Mouse (Mus musculus): ENCODE measurements at regions not wholly inside any gene's neighbourhood (a gene's known extent, or its start where the extent isn't known, plus 50 kb on each side); places are given as distances from the start of the nearest gene placed in this dataset.

- no peaks in the 10 kb centered on the region for H3K27me3 ChIP-seq
- in situ Hi-C loops (cut with MboI; ENCODE audit: low pct_unique_long_range_greater_than_20kb) = no loop called here
- ATAC-seq = no peak
- TF ChIP-seq CTCF (IDR thresholded peaks at IDR 0.05) = no peak
- DNase-seq (ENCODE audit: low read depth, low spot score) = no peak
- CTCF ChIA-PET = interaction anchor here (1.3 kb wide), 1 partner anchor 10 kb away, joined by 5 read pairs; no protein-coding TSS in a partner anchor
- POLR2A ChIA-PET = no interaction called here
These were observed 232.0 kb downstream of the Wdr72 start for GRCm38 (mm10) chr9:74342176-74342575.

DNA sequence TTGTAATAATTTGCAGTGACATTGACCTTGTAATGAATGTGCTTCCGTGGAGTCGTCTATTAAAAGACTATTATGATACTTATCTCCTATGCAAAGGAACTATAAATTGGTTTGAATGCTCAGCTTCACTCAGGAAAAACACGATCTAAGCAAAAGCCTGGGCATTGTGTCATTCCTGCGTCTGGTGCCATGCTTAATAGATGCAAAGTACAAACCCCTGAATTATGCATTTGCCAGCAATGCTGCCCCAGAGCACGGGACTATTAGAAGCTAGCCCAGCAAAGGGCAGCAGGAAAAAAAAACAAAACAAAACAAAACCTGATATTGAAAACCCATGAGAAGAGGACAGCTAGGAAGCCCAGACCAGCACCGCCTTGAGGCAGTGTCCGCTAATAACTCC lies 234.9 kb downstream of the Wdr72 start:
- ChIA-PET POLR2A (no interaction called here), CTCF (no interaction called here)
- no peak for TF ChIP-seq CTCF (IDR thresholded peaks at IDR 0.05)
- in situ Hi-C loops (cut with MboI; ENCODE audit: low pct_unique_long_range_greater_than_20kb) = no loop called here
- H3K27me3 ChIP-seq = no peaks in the 10 kb centered on the region
- no peak for DNase-seq (ENCODE audit: low read depth, low spot score)
- ATAC-seq = no peak

DNA sequence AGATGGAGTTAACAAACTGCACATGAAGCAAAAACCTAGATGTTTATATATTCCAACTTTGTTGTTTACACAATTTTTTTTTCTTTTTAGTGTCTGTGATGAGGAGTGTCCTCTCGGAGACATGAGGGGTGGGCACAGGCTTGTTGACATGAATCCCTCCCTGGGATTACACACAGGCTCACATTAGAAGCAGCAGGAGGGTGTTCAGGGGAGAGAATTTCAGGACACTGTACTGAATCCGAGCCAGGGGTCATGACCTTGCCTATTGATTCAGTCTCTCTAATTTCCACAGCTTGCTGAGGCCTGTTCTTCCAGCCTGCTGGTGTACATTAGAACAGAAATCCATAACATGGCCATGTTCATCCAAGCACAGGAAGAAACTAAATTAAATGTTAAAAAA lies 238.6 kb downstream of the Wdr72 start:
- no peak for ATAC-seq
- CTCF ChIA-PET = no interaction called here

DNA sequence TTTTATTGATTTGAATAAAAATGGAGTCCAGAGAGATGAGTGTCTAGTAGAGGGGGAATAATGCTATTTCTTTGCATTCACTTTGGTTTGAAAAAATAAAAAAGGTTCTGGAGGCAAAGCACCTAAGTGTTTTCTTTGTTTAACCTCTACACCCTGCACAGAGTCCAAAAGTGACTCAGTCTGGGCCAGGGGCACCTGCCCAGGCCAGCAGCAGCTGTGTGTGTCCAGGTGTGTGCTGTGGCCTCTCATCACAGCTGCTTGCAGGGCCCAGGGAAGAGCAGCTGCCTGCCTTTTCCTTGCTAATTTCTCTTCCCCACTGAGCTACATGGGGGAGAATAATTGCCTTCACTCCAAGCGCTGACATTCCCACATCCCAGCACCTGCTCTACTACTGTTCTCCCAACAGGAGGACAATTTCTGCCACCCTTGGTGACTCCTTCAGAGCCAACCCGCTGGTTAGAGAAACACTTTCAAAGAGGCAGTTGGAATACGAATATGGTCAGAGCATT lies 255.8 kb downstream of the Wdr72 start:
- in situ Hi-C loops (cut with MboI; ENCODE audit: low pct_unique_long_range_greater_than_20kb) = no loop called here
- ChIA-PET POLR2A (no interaction called here), CTCF (no interaction called here)
- ATAC-seq = no peak
- no peak for TF ChIP-seq CTCF (IDR thresholded peaks at IDR 0.05)
- H3K27me3 ChIP-seq = no peaks in the 10 kb centered on the region
- no peak for DNase-seq (ENCODE audit: low read depth, low spot score)

More for the DNA sequence above, 238.6 kb downstream of the Wdr72 start:
- H3K27me3 ChIP-seq = peaks cover 5% of the 10 kb centered on the region
- in situ Hi-C loops (cut with MboI; ENCODE audit: low pct_unique_long_range_greater_than_20kb) = no loop called here
- POLR2A ChIA-PET = no interaction called here
- TF ChIP-seq CTCF (IDR thresholded peaks at IDR 0.05) = no peak
- DNase-seq (ENCODE audit: low read depth, low spot score) = no peak

DNA sequence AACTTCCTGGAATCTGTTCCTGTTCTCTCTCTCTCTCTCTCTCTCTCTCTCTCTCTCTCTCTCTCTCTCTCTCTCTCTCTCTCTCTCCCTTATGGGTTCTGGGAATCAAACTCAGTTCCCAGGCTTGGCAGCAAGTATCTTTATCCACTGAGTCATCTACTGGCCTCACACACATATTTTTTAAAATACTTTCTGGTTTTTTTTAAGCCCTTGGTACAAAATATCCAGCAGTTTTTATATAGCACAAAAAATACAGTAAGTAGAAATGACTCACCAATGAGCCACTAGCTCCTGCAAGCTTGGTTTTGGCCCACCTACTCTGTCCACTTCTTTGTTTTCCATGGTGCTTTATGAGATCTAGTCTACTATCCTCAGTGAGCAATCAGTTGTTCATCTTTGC lies 266.0 kb downstream of the Wdr72 start:
- CTCF ChIA-PET = no interaction called here
- POLR2A ChIA-PET = no interaction called here
- H3K27me3 ChIP-seq = peaks cover 4% of the 10 kb centered on the region
- no peak for TF ChIP-seq CTCF (IDR thresholded peaks at IDR 0.05)
- ATAC-seq (no peak), DNase-seq (ENCODE audit: low read depth, low spot score) (no peak)
- in situ Hi-C loops (cut with MboI; ENCODE audit: low pct_unique_long_range_greater_than_20kb) = no loop called here

DNA sequence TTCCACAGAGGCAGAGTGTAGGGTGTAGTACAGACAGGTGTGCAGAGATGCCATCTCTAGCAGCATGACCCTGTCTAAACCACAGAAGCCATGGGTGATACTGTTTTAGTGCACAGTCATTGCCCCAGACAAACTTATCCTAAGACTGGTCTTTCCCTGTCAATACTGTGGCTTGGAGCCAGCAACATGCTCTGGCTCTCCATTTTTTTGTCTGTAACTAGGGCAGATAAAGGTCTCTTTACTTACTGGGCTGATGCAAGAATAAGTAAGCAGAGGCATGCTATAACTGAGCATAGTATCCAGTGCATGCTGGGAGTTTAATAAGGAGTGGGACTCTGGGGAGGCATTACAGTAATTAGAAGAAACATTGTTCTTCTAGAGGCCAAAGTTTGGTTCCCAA lies 267.0 kb downstream of the Wdr72 start:
- H3K27me3 ChIP-seq = no peaks in the 10 kb centered on the region
- POLR2A ChIA-PET = no interaction called here
- in situ Hi-C loops (cut with MboI; ENCODE audit: low pct_unique_long_range_greater_than_20kb) = no loop called here
- no peak for ATAC-seq
- TF ChIP-seq CTCF (IDR thresholded peaks at IDR 0.05) = no peak
- CTCF ChIA-PET = no interaction called here
- no peak for DNase-seq (ENCODE audit: low read depth, low spot score)

GRCm38 (mm10) chr9:74384206-74384896 lies 274.2 kb downstream of the Wdr72 start:
- no peak for TF ChIP-seq CTCF (IDR thresholded peaks at IDR 0.05)

DNA sequence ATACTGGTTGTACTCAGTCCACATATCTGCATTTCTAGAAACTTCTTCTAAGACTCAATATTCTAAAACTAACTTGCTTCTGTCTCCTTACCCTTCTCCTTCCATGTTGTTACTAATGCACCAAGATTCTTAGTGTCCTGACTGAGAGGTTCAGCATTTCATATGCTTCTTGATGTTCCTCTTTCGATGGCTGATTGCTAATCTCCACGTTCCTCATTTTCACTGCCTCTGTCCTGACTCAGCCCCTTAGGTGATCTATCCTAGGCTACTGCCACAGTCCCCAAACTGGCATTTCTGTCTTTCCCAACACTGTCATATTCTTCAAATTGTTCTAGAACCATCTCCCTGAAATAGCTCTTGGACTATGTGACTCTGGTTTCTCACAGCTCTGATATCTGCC lies 315.4 kb downstream of the Wdr72 start:
- no peak for TF ChIP-seq CTCF (IDR thresholded peaks at IDR 0.05)
- H3K27me3 ChIP-seq = peaks cover 4% of the 10 kb centered on the region
- POLR2A ChIA-PET = interaction anchor here (0.6 kb wide), 1 partner anchor 25 kb away, joined by 3 read pairs; no protein-coding TSS in a partner anchor
- CTCF ChIA-PET = no interaction called here
- no peak for DNase-seq (ENCODE audit: low read depth, low spot score)
- ATAC-seq = no peak
- in situ Hi-C loops (cut with MboI; ENCODE audit: low pct_unique_long_range_greater_than_20kb) = no loop called here

More at GRCm38 (mm10) chr9:74384206-74384896, 274.2 kb downstream of the Wdr72 start:
- ATAC-seq (no peak), DNase-seq (ENCODE audit: low read depth, low spot score) (no peak)
- POLR2A ChIA-PET = no interaction called here
- in situ Hi-C loops (cut with MboI; ENCODE audit: low pct_unique_long_range_greater_than_20kb) = no loop called here
- peaks cover 11% of the 10 kb centered on the region for H3K27me3 ChIP-seq
- CTCF ChIA-PET = no interaction called here

GRCm38 (mm10) chr9:74449981-74450380 lies 339.8 kb downstream of the Wdr72 start:
- DNase-seq (ENCODE audit: low read depth, low spot score) = no peak
- no peak for TF ChIP-seq CTCF (IDR thresholded peaks at IDR 0.05)
- ChIA-PET CTCF (no interaction called here), POLR2A (no interaction called here)
- no peak for ATAC-seq
- H3K27me3 ChIP-seq = peaks cover 4% of the 10 kb centered on the region
- in situ Hi-C loops (cut with MboI; ENCODE audit: low pct_unique_long_range_greater_than_20kb) = no loop called here

- ChIA-PET CTCF (no interaction called here), POLR2A (no interaction called here)
- TF ChIP-seq CTCF (IDR thresholded peaks at IDR 0.05) = no peak
- ATAC-seq (no peak), DNase-seq (ENCODE audit: low read depth, low spot score) (no peak)
- peaks cover 5% of the 10 kb centered on the region for H3K27me3 ChIP-seq
- in situ Hi-C loops (cut with MboI; ENCODE audit: low pct_unique_long_range_greater_than_20kb) = no loop called here
These were observed 350.9 kb downstream of the Wdr72 start for GRCm38 (mm10) chr9:74461084-74461483.

GRCm38 (mm10) chr9:74476830-74477229 lies 366.7 kb downstream of the Wdr72 start:
- DNase-seq (ENCODE audit: low read depth, low spot score) = no peak
- no peak for ATAC-seq
- in situ Hi-C loops (cut with MboI; ENCODE audit: low pct_unique_long_range_greater_than_20kb) = no loop called here
- H3K27me3 ChIP-seq = peaks cover 9% of the 10 kb centered on the region
- no peak for TF ChIP-seq CTCF (IDR thresholded peaks at IDR 0.05)
- POLR2A ChIA-PET = no interaction called here
- CTCF ChIA-PET = no interaction called here

DNA sequence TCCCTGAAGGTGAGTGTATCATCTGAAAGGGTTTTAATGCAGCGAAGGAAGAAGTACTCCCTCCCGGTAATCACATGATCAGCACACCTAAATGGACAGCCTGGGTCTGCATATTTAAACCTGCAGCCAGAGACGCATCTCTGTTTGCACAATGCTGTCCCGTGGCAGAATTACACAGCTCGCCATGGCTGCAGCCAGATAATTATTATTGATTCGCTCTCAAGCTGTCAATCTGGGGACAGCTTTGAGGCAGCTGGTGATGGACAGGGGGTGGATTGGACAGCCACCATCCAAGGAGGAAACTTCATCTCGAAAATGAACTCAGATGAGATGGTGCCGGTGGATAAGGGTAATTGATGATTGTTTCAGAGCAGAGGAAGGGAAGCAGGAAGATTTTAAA lies 369.1 kb downstream of the Wdr72 start:
- in situ Hi-C loops (cut with MboI; ENCODE audit: low pct_unique_long_range_greater_than_20kb) = no loop called here
- ChIA-PET CTCF (no interaction called here), POLR2A (no interaction called here)
- peaks cover 9% of the 10 kb centered on the region for H3K27me3 ChIP-seq
- TF ChIP-seq CTCF (IDR thresholded peaks at IDR 0.05) = no peak
- ATAC-seq = no peak
- no peak for DNase-seq (ENCODE audit: low read depth, low spot score)

All from Patski (cell line).